Mouse (Mus musculus) kidney, adult 18-20 months (tissue): ENCODE results near the gene H2-M10.3.
"Not testable (repeated sequence)": the region's sequence is repeated elsewhere in the genome, so short reads cannot be mapped to it uniquely, and the experiment has no call there.

ENCODE experiments used
- DNase-seq: peaks from one replicate; pipeline ENCODE4 v3.0.0; 2021

Gene H2-M10.3

GRCm38 (mm10) chr17:36368317-36368716 lies at the start of gene H2-M10.3:
Gene H2-M10.3, minus strand, starts transcription at chr17:36368417.
- DNase-seq: not testable (repeated sequence)

GRCm38 (mm10) chr17:36417416-36417815 lies 49.2 kb upstream of the H2-M10.3 start:
- DNase-seq: no peak

GRCm38 (mm10) chr17:36415407-36415806 lies 47.2 kb upstream of the H2-M10.3 start:
- no peak for DNase-seq

GRCm38 (mm10) chr17:36414361-36414760 lies 46.1 kb upstream of the H2-M10.3 start:
- DNase-seq: no peak

GRCm38 (mm10) chr17:36389907-36390306 lies 21.7 kb upstream of the H2-M10.3 start:
- DNase-seq: no peak

GRCm38 (mm10) chr17:36362404-36362803 lies 5.8 kb downstream of the H2-M10.3 start:
- not testable (repeated sequence) for DNase-seq

- DNase-seq: peak; percentile 44
Measured at GRCm38 (mm10) chr17:36357512-36357911, 10.7 kb downstream of the H2-M10.3 start.

- no peak for DNase-seq
Measured at GRCm38 (mm10) chr17:36355763-36356162, 12.5 kb downstream of the H2-M10.3 start.

- peak; percentile 49 for DNase-seq
Measured at GRCm38 (mm10) chr17:36355343-36355742, 12.9 kb downstream of the H2-M10.3 start.

- no peak for DNase-seq
Measured at GRCm38 (mm10) chr17:36326055-36326454, 42.2 kb downstream of the H2-M10.3 start, which contains the start of gene H2-M10.1. Gene H2-M10.1, minus strand, starts transcription at chr17:36326155.

- DNase-seq: no peak
Measured at GRCm38 (mm10) chr17:36315689-36316253, 52.4 kb downstream of the H2-M10.3 start.

GRCm38 (mm10) chr17:36315041-36315688 lies 53.1 kb downstream of the H2-M10.3 start:
- DNase-seq: peak; percentile 38
